Mouse (Mus musculus): Measurements from ENCODE around the gene Slc2a8.
A peak's percentile ranks its signal among the peaks of the same experiment; 100 is the strongest.

Slc2a8 gene

GRCm38 (mm10) chr2:32928947-32929829 is 52.7 kb downstream of the Slc2a8 start:
- no peak for DNase-seq (ENCODE audit: low spot score in 2 of 2)

- peak; percentile 51 to 73 for DNase-seq (ENCODE audit: low spot score in 2 of 2)
Observed at GRCm38 (mm10) chr2:32928235-32928946, 53.5 kb downstream of the Slc2a8 start.

- DNase-seq (ENCODE audit: low spot score in 2 of 2) = no peak
Observed at GRCm38 (mm10) chr2:32927624-32928234, 54.2 kb downstream of the Slc2a8 start.

DNA sequence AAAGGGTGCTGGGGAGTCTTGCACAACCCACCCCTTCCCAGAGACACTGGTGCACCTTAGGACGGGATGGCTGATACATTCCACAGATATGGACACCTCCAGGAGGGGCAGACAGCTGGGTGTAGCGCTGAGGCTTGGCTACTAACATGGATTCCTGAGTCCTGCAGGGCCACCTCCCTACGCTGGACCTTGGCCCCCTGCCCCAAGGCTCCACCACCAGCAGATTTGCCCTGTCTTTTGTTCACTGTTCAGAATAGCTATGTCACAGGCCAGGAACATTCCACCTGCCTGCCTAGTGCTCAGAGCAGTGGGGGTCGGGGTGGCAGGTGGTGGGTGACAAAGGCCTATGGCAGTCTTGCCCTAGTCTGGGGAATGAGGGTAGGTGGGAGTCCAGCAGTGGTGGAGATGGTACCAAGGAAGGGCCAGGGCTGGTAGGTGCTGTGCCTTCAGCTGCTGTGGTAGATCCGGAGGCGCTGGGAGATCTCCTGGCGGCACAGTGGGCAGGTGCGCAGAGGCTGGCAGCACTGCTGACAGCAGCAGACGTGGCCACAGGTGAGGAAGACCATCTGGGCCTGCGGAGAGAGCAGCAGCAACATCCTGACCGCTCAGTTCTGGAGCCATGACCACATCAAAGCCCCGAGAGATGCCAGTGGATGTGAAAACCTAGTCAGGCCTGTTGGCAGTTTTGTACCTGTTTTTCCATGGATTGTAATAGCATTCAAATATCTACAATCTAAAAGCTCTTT is 55.4 kb downstream of the Slc2a8 start:
- DNase-seq (ENCODE audit: low spot score in 2 of 2) = no peak

DNA sequence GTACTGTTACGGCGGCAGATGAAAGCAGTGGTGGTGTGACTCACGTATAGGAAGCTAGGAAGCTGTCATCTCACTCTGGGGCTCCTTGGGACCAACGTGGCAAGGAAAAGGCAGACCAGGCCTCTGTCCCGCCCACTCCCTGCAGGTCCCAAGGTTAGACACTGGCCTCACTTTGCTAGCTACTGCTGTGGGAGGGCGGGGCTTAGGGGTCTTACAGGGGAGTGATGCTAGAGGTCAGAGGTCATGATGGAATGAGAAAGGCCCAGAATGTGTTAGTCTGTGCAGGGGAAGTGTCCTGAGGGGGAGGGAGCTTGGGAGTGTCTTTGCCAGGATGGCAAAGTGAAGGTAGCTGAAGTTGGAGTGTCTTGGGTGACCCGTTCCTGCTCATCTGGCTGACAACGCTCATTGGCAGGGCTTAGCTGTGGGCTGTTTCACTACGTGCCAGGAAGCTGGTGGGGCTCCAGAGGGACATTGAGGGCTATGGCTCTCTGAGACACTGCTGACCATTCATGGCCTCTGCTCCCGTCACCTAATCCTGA is 57.5 kb downstream of the Slc2a8 start:
- no peak for DNase-seq (ENCODE audit: low spot score in 2 of 2)

DNA sequence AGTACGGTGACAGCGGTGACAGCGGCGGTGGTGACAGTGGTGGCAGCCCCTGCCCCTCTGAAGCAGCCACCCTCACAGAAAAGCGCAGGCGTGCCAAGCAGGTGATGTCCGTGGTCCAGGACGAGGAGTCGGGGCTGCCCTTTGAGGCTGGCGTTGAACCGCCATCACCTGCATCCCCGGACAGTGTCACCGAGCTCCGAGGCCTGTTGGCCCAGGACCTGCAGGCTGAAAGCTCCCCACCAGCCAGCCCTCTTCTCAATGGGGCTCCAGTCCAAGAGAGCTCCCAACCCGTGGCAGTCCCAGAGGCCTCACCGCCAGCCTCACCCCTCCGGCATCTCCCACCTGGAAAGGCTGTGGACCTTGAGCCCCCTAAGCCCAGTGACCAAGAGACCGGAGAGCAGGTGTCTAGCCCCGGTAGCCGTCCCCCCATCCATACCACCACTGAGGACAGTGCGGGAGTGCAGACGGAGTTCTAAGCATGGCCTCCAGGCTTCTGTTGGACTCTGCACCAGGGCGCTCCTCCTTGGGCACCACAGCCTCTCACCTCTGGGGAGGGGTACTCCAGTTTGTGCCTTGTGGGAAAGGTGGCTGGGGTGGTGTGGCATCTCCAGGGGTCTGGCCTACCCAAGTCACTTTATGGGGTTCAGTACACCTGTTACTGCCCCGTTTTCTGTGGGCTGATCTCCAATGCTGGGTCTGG is 58.2 kb downstream of the Slc2a8 start:
- DNase-seq (ENCODE audit: low spot score in 2 of 2) = no peak
